Mouse (Mus musculus): ENCODE measurements around the gene Sf3a2. TPM values are rescaled to one million over a fixed set of nuclear protein-coding genes. Genes with fewer than 3 reads are reported as not detected.
A peak's percentile ranks its signal among the peaks of the same experiment; 100 is the strongest.

The Sf3a2 gene
- total and polyA plus RNA-seq, 3 experiments = 50.4 to 210 TPM; not detected in 1

GRCm38 (mm10) chr10:80818599-80819281 is 20.7 kb downstream of the Sf3a2 start:
- Histone ChIP-seq H3K4me3 (ENCODE audit: control insufficient read depth in 1 of 2, insufficient read depth in 1 of 2, low read depth in 2 of 2, low read length in 2 of 2) (peak overlapping the region in 1 of 2 experiments; percentile 21; a peak in 1 of 4 replicates), H3K27ac (ENCODE audit: control insufficient read depth, low read depth, low read length) (peak overlapping the region; percentile 62), H3K9me3 (replicated peaks; ENCODE audit: insufficient read depth, low read length) (no peaks in the 10 kb centered on the region), H3K4me1 (ENCODE audit: control insufficient read depth in 1 of 2, insufficient read depth in 2 of 2, low read length in 2 of 2) (peaks cover 5 to 12% of the 10 kb centered on the region in 2 experiments), H3K79me2 (ENCODE audit: control insufficient read depth, insufficient read depth, low read length, poor library complexity) (no peaks in the 10 kb centered on the region), H3K9ac (ENCODE audit: control insufficient read depth, low read depth, low read length, poor library complexity, severe bottlenecking) (peak overlapping the region; percentile 38), H3K36me3 (ENCODE audit: control insufficient read depth in 1 of 2, insufficient read depth in 2 of 2, low read length in 2 of 2) (peaks cover 0 to 8% of the 10 kb centered on the region in 2 experiments; a peak in 1 of 4 replicates), H3K27me3 (ENCODE audit: control insufficient read depth in 1 of 2, insufficient read depth in 2 of 2, low read length in 2 of 2) (no peaks in the 10 kb centered on the region)
- DNase-seq (ENCODE audit: low read depth, low spot score) = peak; percentile 95
- TF ChIP-seq NRF1 (IDR thresholded peaks at IDR 0.05; ENCODE audit: insufficient read depth, low read depth, low read length, poor library complexity, severe bottlenecking) = no peak
- TF ChIP-seq UBTF (IDR thresholded peaks at IDR 0.05; ENCODE audit: borderline replicate concordance, insufficient read depth, low read depth, low read length) = peak; percentile 84; the same call in 1 of the 2 replicates
- TF ChIP-seq JUND (IDR thresholded peaks at IDR 0.05; ENCODE audit: low read depth, low read length) = no peak
- peak; percentile 67 for TF ChIP-seq TCF12 (IDR thresholded peaks at IDR 0.05; ENCODE audit: low read depth, low read length)
- no peak for TF ChIP-seq CTCF (IDR thresholded peaks at IDR 0.05 in 2 of 3, conservative IDR thresholded peaks at IDR 0.05 in 1 of 3; ENCODE audit: control insufficient read depth in 1 of 3, insufficient read depth in 1 of 3, low read depth in 2 of 3, low read length in 3 of 3, poor library complexity in 1 of 3, severe bottlenecking in 1 of 3)
- TF ChIP-seq RCOR1 (IDR thresholded peaks at IDR 0.05; ENCODE audit: low read depth, low read length) = peak; percentile 12; the same call in 1 of the 2 replicates
- no peak for TF ChIP-seq E2F4 (IDR thresholded peaks at IDR 0.05; ENCODE audit: borderline replicate concordance, low read depth, low read length)
- TF ChIP-seq CHD2 (IDR thresholded peaks at IDR 0.05; ENCODE audit: low read length) = no peak
- TF ChIP-seq TBP (IDR thresholded peaks at IDR 0.05; ENCODE audit: low read depth, low read length) = peak; percentile 94
- TF ChIP-seq SIN3A (IDR thresholded peaks at IDR 0.05; ENCODE audit: low read length) = peak; percentile 72
- TF ChIP-seq ZKSCAN1 (IDR thresholded peaks at IDR 0.05; ENCODE audit: low read depth, low read length) = no peak
- 0 out of 2 replicates have a peak, but pooled peaks have one; percentile 39 for TF ChIP-seq MYC (IDR thresholded peaks at IDR 0.05; ENCODE audit: low read depth, low read length)
- TF ChIP-seq GATA1 (IDR thresholded peaks at IDR 0.05; ENCODE audit: low read depth, low read length) = peak; percentile 73
- peak in 1 of 2 experiments; percentile 57; a peak in 3 of 4 replicates for TF ChIP-seq EP300 (IDR thresholded peaks at IDR 0.05; ENCODE audit: low read depth in 1 of 2, low read length in 2 of 2)
- no peak for TF ChIP-seq MAX (IDR thresholded peaks at IDR 0.05; ENCODE audit: low read length)
- peak; percentile 78 for TF ChIP-seq TAL1 (IDR thresholded peaks at IDR 0.05; ENCODE audit: low read length)
- TF ChIP-seq MEF2A (IDR thresholded peaks at IDR 0.05; ENCODE audit: extremely low read depth, insufficient replicate concordance, low read depth, low read length, poor library complexity, severe bottlenecking) = 0 out of 2 replicates have a peak, but pooled peaks have one; percentile 20

- H3K4me1 ChIP-seq (ENCODE audit: control insufficient read depth in 1 of 2, insufficient read depth in 2 of 2, low read length in 2 of 2) = peaks cover 5 to 12% of the 10 kb centered on the region in 2 experiments
- H3K9ac ChIP-seq (ENCODE audit: control insufficient read depth, low read depth, low read length, poor library complexity, severe bottlenecking) = peak overlapping the region; percentile 38
- no peaks in the 10 kb centered on the region for H3K27me3 ChIP-seq (ENCODE audit: control insufficient read depth in 1 of 2, insufficient read depth in 2 of 2, low read length in 2 of 2)
- H3K9me3 ChIP-seq (replicated peaks; ENCODE audit: insufficient read depth, low read length) = no peaks in the 10 kb centered on the region
- peak overlapping the region; percentile 62 for H3K27ac ChIP-seq (ENCODE audit: control insufficient read depth, low read depth, low read length)
- no peaks in the 10 kb centered on the region for H3K79me2 ChIP-seq (ENCODE audit: control insufficient read depth, insufficient read depth, low read length, poor library complexity)
- TF ChIP-seq MYC (IDR thresholded peaks at IDR 0.05; ENCODE audit: low read depth, low read length) (0 out of 2 replicates have a peak, but pooled peaks have one; percentile 5), TCF12 (IDR thresholded peaks at IDR 0.05; ENCODE audit: low read depth, low read length) (no peak), MEF2A (IDR thresholded peaks at IDR 0.05; ENCODE audit: extremely low read depth, insufficient replicate concordance, low read depth, low read length, poor library complexity, severe bottlenecking) (0 out of 2 replicates have a peak, but pooled peaks have one; percentile 1)
- DNase-seq (ENCODE audit: low read depth, low spot score) = no peak
- peaks cover 0 to 9% of the 10 kb centered on the region in 2 experiments; a peak in 1 of 4 replicates for H3K36me3 ChIP-seq (ENCODE audit: control insufficient read depth in 1 of 2, insufficient read depth in 2 of 2, low read length in 2 of 2)
- H3K4me3 ChIP-seq (ENCODE audit: control insufficient read depth in 1 of 2, insufficient read depth in 1 of 2, low read depth in 2 of 2, low read length in 2 of 2) = peak overlapping the region in 1 of 2 experiments; percentile 21; a peak in 1 of 4 replicates
Observed at GRCm38 (mm10) chr10:80819406-80819805, 21.4 kb downstream of the Sf3a2 start.

Measured in MEL (cell line).